Mouse (Mus musculus): Measurements from ENCODE around the gene Pak1ip1.

- TF ChIP-seq ZC3H11A (IDR thresholded peaks at IDR 0.05; ENCODE audit: borderline replicate concordance, low read depth, low read length) (no peak), CHD2 (IDR thresholded peaks at IDR 0.05; ENCODE audit: low read depth, low read length) (no peak), MAFK (IDR thresholded peaks at IDR 0.05; ENCODE audit: insufficient read depth, low read depth, low read length) (no peak), HCFC1 (IDR thresholded peaks at IDR 0.05; ENCODE audit: borderline replicate concordance, insufficient read depth, low read length) (no peak)
Observed at GRCm38 (mm10) chr13:40988418-40988817, 12.4 kb upstream of the Pak1ip1 start.
